Mouse (Mus musculus) central nervous system, embryonic 18 days (tissue): ENCODE data around the gene Ankrd34b. TPM values are rescaled to one million over a fixed set of nuclear protein-coding genes. Genes with fewer than 3 reads are reported as not detected.

ENCODE experiments used
- polyA plus RNA-seq: library from polyadenylated mRNA; depleted of rRNA; stranded (reverse); fragments of >200 nt; gene quantifications from 2 replicates; pipeline ENCODE4 v1.2.3, GENCODE M21; 2012; rRNA removed

Ankrd34b gene
- polyA plus RNA-seq: 3.0 and 4.2 TPM in 2 replicates

GRCm38 (mm10) chr13:92425758-92426264 is at the start of gene Ankrd34b:
Gene Ankrd34b (plus strand): TSS chr13:92425896.

GRCm38 (mm10) chr13:92483852-92484463 is 58.3 kb downstream of the Ankrd34b start, which contains the start of gene Fam151b:
Gene Fam151b (minus strand): TSS chr13:92484015.

Other genes starting within 250 kb of the Ankrd34b start
- not detected in 2 replicates for gene Gm20379, start 119.9 kb upstream of the Ankrd34b start, polyA plus RNA-seq
- 2.9 and 3.5 TPM in 2 replicates for gene Dhfr, start 71.2 kb upstream of the Ankrd34b start, polyA plus RNA-seq
- 21.2 and 25.0 TPM in 2 replicates for gene Msh3, start 70.9 kb upstream of the Ankrd34b start, polyA plus RNA-seq
- gene Fam151b, start 58.1 kb downstream of the Ankrd34b start, polyA plus RNA-seq: 7.5 and 8.0 TPM in 2 replicates
- 20.4 and 23.6 TPM in 2 replicates for gene Zfyve16, start 105.0 kb downstream of the Ankrd34b start, polyA plus RNA-seq
- not detected in 2 replicates for gene Spz1, start 150.3 kb downstream of the Ankrd34b start, polyA plus RNA-seq
- gene Serinc5, start 185.2 kb downstream of the Ankrd34b start, polyA plus RNA-seq: 33.1 and 33.3 TPM in 2 replicates